Mouse (Mus musculus) intestine, embryonic 14.5 days (tissue): Measurements from ENCODE around the gene Ctsc. TPM values are rescaled to one million over a fixed set of nuclear protein-coding genes. Genes with fewer than 3 reads are reported as not detected.

Experiments used
- ATAC-seq: fragments of 200-750 bp; cut with Nextera tagmentation; replicated peaks from 2 replicates; pipeline ENCODE4 v1.8.0; 2017; ENCODE audit warnings: low read depth, moderate number of reproducible peaks, moderate TSS enrichment, moderate library complexity; ENCODE audit not compliant: low FRiP score, low TSS enrichment
- DNase-seq: peaks from one replicate; pipeline ENCODE4 v3.0.0-alpha.2; 2018; ENCODE audit warnings: low spot score
- H3K27ac ChIP-seq: fragments of 300-500 bp; sonication (generic); 2 replicates; pipeline ENCODE4 v1.5.1; 2014; ENCODE audit warnings: low read depth, mild to moderate bottlenecking, control low read depth
- H3K27me3 ChIP-seq: fragments of 300-500 bp; sonication (generic); replicated peaks from 2 replicates; pipeline ENCODE4 v1.6.1; 2014; ENCODE audit warnings: low read length, control low read depth; ENCODE audit not compliant: control insufficient read depth, insufficient read depth
- H3K36me3 ChIP-seq: fragments of 300-500 bp; sonication (generic); 2 replicates; pipeline ENCODE4 v1.6.1; 2014; ENCODE audit warnings: low read length, control low read depth; ENCODE audit not compliant: control insufficient read depth, insufficient read depth
- H3K4me1 ChIP-seq: fragments of 300-500 bp; sonication (generic); replicated peaks from 2 replicates; pipeline ENCODE4 v1.6.1; 2014; ENCODE audit warnings: low read length, control low read depth, mixed read lengths; ENCODE audit not compliant: control insufficient read depth, insufficient read depth
- H3K4me2 ChIP-seq: fragments of 300-500 bp; sonication (generic); 2 replicates; pipeline ENCODE4 v1.6.1; 2014; ENCODE audit warnings: low read length
- H3K4me3 ChIP-seq: fragments of 300-500 bp; sonication (generic); 2 replicates; pipeline ENCODE4 v1.5.1; 2014; ENCODE audit warnings: low read depth, low read length, control low read depth, mixed read lengths
- H3K9ac ChIP-seq: fragments of 300-500 bp; sonication (generic); 2 replicates; pipeline ENCODE4 v1.6.1; 2014; ENCODE audit warnings: mild to moderate bottlenecking, low read length
- H3K9me3 ChIP-seq: fragments of 300-500 bp; sonication (generic); 2 replicates; pipeline ENCODE4 v1.6.1; 2016; ENCODE audit warnings: low read length, control low read depth; ENCODE audit not compliant: control insufficient read depth
- WGBS: fragments of 180-500 bp; shearing (Covaris S2); extraction: QIAGEN DNeasy Blood & Tissue Kit; methylation state at CpG from one replicate; pipeline ENCODE4 v1.1.7; 2014; 5-methylcytosine and 5-hydroxymethylcytosine counted together
- polyA plus RNA-seq: library from polyadenylated mRNA; unstranded; fragments of >200 nt; fragmentation: Nextera tagmentation; extraction: Ambion mirVana; gene quantifications from 2 replicates; pipeline ENCODE4 v1.2.1, GENCODE M21; 2014

Gene Ctsc
- polyA plus RNA-seq, 1 experiment from 2014 or later = 62.7 TPM

DNA sequence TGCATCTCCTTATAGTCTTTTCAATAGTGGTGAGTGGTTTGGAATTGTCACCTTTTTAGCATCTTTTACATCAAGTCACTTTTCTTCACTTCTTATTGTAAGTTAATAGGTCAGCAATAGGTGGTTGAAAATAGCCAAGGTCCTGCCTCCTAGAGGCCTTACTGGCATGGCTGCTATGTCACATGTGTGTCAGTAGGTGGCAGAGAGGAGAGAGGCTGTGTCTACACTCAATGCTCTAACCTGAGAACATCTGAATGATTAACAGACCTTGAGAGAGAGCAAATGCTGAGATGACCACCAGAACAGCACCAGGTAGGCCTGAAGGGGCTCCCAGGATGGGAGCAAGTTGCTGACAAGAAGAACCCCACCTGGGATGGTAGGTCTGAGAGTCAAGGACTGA is 65.9 kb downstream of the Ctsc start:
- no peak for ATAC-seq

DNA sequence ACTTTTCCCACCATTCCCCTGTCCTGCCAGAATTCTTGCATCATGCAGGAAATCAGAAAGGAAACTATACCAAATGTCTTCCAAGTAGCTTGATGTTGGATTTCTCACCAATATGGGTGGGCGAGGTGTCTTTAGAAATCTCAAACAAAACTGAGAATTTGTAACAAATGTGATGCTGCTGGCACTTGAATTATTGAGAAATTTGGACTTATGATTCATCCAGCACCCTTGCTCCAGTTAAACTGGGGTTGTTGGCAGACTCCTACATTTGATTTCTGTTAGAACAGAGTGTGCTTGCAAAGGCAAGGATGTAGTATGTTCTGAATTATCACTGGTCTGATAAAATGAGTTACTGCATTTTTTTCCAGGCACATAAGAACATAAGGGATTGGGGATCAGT is 68.2 kb downstream of the Ctsc start:
- Histone ChIP-seq H3K9me3 (no peaks in the 10 kb centered on the region), H3K27ac (no peak overlapping the region), H3K4me2 (no peak overlapping the region), H3K9ac (no peak overlapping the region), H3K36me3 (no peaks in the 10 kb centered on the region), H3K4me3 (no peak overlapping the region), H3K4me1 (no peaks in the 10 kb centered on the region), H3K27me3 (no peaks in the 10 kb centered on the region)
- no peak for DNase-seq
- ATAC-seq = no peak
- 85% methylated on average over 1 of the region's 1 CpGs for WGBS

More for the DNA sequence above, 65.9 kb downstream of the Ctsc start:
- H3K4me3 ChIP-seq = no peak overlapping the region
- H3K9me3 ChIP-seq = no peaks in the 10 kb centered on the region
- H3K4me1 ChIP-seq = no peaks in the 10 kb centered on the region
- H3K36me3 ChIP-seq = no peaks in the 10 kb centered on the region
- H3K27me3 ChIP-seq = no peaks in the 10 kb centered on the region
- DNase-seq = no peak
- H3K27ac ChIP-seq = no peak overlapping the region
- H3K9ac ChIP-seq = no peak overlapping the region
- H3K4me2 ChIP-seq = no peak overlapping the region

DNA sequence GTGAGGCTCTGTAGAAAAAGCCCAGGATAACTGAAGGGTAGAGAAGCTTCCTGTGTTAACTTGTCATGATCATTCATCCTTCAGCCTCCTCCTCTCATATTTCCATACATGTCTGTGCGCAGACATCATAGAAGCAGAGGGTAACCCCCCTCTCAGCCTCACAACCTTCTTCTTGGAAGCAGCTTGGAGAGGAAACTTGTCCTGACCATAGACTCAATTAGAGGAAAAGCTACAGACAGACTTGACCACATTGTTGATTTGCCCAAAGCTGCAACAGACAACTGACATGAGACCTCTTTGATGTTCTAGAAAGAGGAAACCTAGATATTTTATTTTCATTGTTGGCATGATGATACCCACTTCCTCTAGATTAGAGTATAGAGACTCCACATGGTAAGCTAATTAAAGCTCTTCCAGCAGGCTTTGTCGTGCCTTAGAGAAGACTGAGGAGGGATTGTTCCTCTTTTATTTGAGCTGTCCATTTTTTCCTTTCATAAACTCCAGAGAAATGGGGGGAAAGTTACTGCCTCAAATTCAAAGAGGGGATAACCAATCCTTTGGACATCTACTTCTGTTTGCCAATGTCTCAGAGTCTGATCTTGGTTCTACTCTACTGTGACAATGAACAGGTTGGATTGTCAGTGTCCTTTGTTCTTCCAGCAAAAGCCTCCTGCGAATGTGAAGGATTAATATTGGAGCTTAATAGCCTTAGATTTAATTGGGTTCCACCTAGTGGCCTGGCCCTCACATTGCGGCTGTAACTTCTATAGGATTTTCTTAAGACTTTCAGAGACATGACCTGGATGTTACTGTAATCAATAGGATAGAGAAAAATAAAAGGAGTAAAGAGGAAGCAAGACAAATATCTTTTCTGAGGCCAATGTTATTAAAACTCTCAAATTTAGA is 79.2 kb downstream of the Ctsc start:
- Histone ChIP-seq H3K27ac (no peak overlapping the region), H3K4me3 (no peak overlapping the region), H3K36me3 (no peaks in the 10 kb centered on the region), H3K27me3 (no peaks in the 10 kb centered on the region), H3K9ac (no peak overlapping the region), H3K9me3 (no peaks in the 10 kb centered on the region), H3K4me2 (no peak overlapping the region), H3K4me1 (no peaks in the 10 kb centered on the region)
- no peak for ATAC-seq
- WGBS = 47% methylated on average over 4 of the region's 4 CpGs
- no peak for DNase-seq

DNA sequence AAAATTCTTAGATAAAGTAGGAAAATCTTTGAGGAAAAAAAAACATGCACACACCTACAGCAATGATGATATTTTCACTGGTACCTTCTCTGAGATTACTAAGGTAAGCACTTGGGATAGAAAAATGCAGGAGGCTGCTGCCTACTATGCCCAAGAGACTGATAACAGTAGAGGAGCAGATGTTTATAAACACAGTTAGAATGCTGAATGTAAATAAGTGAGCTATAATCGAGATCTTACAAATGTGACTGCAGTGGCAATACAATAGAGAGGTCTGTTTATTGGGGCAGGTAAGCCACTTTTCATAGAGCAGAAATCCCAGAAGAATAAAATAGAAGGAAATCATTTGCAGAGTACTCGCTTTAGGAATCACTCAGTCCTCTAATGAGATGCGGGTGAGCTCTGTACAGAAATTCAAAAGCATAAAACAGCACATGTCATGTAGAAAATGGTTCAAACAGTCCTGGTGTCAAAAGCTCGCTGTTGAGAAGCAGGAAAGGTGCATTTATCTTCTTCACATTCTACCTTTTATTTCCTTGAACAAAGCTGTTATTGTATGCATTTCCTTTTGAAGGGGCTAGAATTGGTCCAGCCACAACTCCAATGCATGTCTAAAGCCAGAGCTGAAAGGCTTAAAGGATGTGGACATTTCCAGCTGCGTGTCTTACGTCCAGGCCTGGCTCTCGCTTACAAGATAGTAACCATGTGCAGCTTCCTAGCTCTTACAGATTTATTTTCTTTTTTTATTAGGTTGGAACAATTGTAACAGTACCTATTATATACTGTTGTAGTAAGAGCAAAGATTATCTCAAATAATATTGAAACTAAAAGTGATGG is 80.4 kb downstream of the Ctsc start:
- no peak for ATAC-seq
- Histone ChIP-seq H3K27ac (no peak overlapping the region), H3K27me3 (no peaks in the 10 kb centered on the region), H3K36me3 (no peaks in the 10 kb centered on the region), H3K4me2 (no peak overlapping the region), H3K9me3 (no peaks in the 10 kb centered on the region), H3K4me1 (no peaks in the 10 kb centered on the region), H3K4me3 (no peak overlapping the region), H3K9ac (no peak overlapping the region)
- DNase-seq = no peak
- WGBS = 69% methylated on average over 7 of the region's 7 CpGs

Other genes starting within 250 kb of the Ctsc start
- gene Rab38, start 152.2 kb downstream of the Ctsc start, polyA plus RNA-seq = 3.7 and 5.4 TPM in 2 replicates